Mouse (Mus musculus) kidney, adult 11 months (tissue): ENCODE measurements around the gene Kctd7.

ENCODE experiments used
- DNase-seq: peaks from one replicate; pipeline ENCODE4 v3.0.0; 2022

Kctd7 gene

GRCm38 (mm10) chr5:130144334-130145312, at the start of gene Kctd7:
Gene Kctd7, plus strand, starts transcription at chr5:130144861.
- DNase-seq = peak; percentile 98

GRCm38 (mm10) chr5:130096754-130097153, 47.9 kb upstream of the Kctd7 start:
- no peak for DNase-seq

DNA sequence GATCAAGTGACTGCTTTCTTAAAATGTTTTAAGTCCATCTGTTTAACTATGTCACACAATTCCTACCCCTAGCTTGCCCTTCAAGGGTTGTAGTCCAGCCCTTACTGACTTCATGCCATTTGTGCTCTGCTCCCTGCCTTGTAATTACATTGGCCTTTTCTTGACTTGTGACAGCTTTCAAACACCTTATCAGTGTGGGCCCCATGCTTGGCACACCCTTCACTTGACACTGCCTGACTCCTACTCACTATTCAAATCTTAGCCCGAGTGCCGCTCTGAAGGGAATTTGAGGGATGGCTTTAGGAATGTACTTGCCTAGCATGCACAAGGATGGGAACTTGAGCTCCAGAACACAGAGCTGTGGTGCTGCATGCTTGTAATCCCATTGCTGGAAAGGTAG, 46.8 kb upstream of the Kctd7 start:
- DNase-seq = no peak

DNA sequence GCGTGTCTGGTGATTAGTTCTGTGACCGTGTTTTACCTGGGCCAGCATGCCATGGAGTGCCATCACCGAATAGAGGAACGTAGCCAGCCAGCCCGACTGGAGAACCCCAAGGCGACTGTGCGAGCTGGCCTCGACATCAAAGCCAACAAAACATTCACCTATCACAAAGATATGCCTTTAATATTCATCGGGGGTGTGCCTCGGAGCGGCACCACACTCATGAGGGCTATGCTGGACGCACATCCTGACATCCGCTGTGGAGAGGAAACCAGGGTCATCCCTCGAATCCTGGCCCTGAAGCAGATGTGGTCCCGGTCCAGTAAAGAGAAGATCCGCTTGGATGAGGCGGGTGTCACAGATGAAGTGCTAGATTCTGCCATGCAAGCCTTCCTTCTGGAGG, 42.9 kb upstream of the Kctd7 start:
- no peak for DNase-seq

GRCm38 (mm10) chr5:130109348-130109747, 35.3 kb upstream of the Kctd7 start:
- no peak for DNase-seq

DNA sequence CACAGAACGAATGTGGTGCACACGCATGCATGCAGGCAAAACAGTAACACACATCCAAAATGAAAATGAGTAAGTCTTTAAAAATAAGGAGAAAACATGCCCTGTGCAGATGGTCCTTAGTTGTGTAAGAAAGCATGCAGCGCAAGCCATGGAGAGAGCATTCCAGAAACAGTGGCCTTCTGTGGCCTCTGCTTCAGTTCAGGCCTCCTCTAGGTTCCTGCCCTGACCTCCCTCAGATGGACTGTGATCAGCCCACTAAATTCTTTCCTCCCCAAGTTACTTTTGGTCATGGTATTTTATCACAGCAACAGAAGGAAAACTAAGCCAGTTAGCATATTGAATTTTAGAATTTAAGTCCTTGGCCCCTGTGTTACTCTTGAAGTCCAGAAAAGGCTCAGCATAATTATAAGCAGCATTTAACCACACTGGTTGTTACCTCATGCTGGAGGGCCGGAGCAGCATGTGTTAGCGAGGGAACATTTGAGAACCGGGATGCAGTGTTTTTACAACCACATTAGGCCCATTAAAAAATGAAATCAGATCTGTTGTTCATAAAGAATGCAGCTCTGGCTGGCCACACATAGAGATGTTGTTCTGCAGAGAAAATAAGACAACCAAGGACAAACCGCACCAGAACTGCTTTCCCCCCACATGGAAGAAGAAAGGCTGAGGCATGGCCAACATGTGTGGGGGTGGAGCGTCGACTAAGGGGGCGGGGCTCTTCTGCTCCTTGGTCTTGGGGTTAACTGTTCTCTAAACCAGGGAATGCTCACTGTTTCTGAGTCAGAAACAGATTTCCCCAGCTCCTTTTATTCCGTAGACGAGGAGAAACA, 33.8 kb upstream of the Kctd7 start:
- no peak for DNase-seq

- no peak for DNase-seq
Measured at GRCm38 (mm10) chr5:130112653-130113052, 32.0 kb upstream of the Kctd7 start.

- DNase-seq = no peak
Measured at GRCm38 (mm10) chr5:130116116-130116515, 28.5 kb upstream of the Kctd7 start.

GRCm38 (mm10) chr5:130116857-130117256, 27.8 kb upstream of the Kctd7 start:
- DNase-seq = no peak

DNA sequence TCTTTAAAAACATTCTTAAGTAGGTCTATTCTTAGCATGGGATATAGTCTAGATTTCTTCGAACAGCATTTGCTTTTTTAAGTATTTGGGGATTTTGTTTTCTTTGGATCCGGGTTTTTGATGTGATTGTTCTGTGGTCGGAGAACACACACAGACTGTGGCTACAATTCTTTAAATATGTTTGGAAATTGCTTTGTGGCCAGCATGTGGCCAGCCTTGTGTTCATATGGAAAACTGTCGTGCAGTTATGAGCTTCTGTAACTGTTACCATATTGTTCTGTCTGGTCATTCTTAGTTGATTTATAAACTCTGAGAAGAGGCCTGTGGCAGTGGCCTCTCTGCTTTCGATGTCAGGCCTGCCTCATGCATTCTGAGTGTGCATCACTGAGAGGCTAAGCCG, 26.7 kb upstream of the Kctd7 start:
- DNase-seq = no peak

- no peak for DNase-seq
Measured at GRCm38 (mm10) chr5:130119236-130119635, 25.4 kb upstream of the Kctd7 start.

GRCm38 (mm10) chr5:130120070-130120736, 24.5 kb upstream of the Kctd7 start:
- no peak for DNase-seq

DNA sequence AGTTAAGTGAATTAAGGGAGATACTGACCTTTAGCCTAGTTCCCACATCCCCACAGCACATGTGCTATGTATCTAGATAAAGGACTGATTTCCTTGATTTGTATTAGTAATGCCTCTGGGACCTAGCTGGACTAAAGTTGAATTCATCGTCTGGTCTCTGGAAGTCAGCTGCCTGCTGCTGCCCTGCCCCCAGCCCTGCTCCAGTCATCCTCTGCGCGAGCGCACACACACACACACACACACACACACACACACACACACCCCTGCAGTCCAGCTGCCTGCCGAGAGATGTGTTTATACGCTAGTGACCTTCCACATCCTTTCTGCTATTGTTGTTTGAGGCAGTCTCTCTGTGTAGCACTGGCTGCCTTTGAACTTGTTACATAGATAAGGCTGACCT, 23.8 kb upstream of the Kctd7 start:
- no peak for DNase-seq

DNA sequence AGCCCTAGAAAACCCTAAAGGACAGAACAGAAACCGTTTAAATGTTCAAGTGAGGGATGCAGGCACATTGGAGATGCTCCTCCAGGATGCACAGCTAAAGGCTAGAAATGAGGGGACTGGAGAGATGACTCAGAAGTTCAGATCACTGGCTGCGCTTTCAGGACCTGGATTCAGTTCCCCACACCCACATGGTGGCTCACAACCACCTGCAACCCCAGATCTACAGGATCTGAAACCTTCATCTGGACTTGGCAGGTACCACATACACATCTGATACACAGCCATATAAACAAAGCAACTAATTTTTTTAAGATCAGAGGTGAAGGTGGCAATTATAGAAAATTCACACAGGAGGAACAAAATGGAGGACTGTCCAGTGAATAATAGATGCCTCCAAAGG, 22.3 kb upstream of the Kctd7 start:
- DNase-seq = no peak

DNA sequence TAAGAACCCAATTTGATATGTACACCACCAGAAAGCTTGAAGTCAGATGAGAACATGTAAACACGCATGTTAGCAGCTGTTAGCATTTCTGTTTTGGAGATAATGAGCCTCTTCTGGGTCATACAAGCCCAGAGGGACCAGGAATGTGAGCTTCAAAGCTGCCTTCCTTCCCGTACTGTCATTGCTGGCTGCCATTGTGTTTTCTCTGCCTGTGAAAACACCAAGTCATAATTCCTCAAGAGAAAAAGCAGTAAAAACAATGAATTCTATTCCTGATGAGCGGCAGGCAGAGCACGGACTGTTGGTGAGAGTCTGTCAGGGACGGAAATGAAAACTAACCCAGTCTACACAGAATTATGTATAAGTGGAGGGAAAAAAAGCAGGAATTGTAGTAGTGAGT, 20.4 kb upstream of the Kctd7 start:
- no peak for DNase-seq

DNA sequence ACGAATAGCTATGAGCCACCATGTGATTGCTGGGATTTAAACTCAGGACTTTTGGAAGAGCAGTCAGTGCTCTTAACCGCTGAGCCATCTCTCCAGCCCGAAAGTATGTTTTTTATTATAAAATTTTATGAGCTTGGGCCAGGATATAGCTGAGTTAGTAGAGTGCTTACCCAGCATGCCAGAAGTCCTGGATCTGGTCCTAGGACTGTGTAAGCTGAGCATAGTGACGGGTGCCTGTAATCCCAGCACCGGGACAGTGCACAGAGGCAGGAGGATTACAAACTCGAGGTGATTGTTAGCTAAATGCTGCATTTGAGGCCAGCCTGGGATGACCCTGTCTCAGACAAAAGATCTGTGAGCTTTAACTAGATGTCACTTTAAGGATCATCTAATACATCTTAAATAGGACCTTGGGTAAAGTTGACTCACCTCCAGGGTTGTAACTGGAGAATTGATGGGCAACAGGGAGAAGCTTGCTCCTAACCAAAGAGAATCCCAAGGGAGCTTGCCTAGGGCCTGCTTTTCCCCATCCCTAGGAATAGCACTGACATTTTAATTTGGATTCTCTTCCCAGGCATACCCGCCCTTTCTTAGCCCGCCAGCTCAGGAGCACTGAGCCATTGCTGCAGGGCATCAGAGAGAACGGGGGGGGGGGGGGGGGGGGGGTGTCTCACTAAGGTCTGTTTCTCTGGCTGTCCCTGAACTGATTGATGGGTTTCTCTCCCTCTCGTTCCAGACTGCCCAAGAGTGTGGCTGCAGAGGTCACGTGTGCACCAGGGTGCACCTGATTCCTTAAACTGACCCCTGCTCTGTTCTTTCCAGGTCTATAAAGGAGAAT, 15.8 kb upstream of the Kctd7 start:
- no peak for DNase-seq

GRCm38 (mm10) chr5:130129524-130129793, 15.2 kb upstream of the Kctd7 start:
- no peak for DNase-seq

- no peak for DNase-seq
Measured at GRCm38 (mm10) chr5:130136597-130136996, 8.1 kb upstream of the Kctd7 start.

GRCm38 (mm10) chr5:130139393-130139792, 5.3 kb upstream of the Kctd7 start:
- DNase-seq = peak; percentile 59

GRCm38 (mm10) chr5:130141138-130141537, 3.5 kb upstream of the Kctd7 start:
- no peak for DNase-seq

- no peak for DNase-seq
Measured at GRCm38 (mm10) chr5:130142041-130142440, 2.6 kb upstream of the Kctd7 start.

GRCm38 (mm10) chr5:130143101-130143500, 1.6 kb upstream of the Kctd7 start:
- DNase-seq = no peak

GRCm38 (mm10) chr5:130143977-130144333, 706 bp upstream of the Kctd7 start:
- DNase-seq = peak; percentile 76
